Mouse (Mus musculus) lung, postnatal 4 days (tissue): ENCODE measurements around the gene Pla2g1b.
"Not testable (repeated sequence)": the region's sequence is repeated elsewhere in the genome, so short reads cannot be mapped to it uniquely, and the experiment has no call there.

Source experiments
- DNase-seq, 2 experiments: peaks; one replicate each; pipeline ENCODE4 v3.0.0; 2021

The Pla2g1b gene

DNA sequence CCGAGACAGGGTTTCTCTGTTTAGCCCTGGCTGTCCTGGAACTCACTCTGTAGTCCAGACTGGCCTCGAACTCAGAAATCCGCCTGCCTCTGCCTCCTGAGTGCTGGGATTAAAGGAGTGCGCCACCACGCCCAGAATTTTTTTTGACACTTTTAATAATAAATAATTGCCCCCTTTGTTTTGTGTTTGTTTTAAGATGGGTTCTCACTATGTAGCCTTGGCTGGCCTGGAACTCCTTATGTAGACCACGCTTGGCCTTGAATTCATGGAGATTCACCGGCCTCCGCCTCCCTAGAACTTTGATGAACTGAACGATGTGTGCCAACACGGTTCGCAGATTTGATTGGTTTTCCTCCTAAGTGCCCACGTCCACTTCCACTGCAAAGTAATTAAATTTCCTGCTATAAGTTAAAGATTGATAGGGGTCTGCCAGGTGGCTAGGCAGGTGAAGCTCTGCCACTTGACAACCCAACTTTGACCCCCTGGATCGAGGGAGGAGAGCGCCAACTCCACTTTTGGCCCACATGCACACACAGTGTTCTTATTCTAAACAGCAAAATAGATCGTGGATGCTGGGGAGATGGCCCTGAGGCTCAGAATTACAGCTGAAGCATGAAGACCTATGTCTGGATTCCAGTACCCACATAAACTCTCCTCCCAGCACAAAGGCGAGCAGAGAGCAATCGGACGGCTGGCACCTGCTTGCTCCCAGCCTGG is 19.6 kb downstream of the Pla2g1b start:
- DNase-seq = peak in 1 of 2 experiments; percentile 16

DNA sequence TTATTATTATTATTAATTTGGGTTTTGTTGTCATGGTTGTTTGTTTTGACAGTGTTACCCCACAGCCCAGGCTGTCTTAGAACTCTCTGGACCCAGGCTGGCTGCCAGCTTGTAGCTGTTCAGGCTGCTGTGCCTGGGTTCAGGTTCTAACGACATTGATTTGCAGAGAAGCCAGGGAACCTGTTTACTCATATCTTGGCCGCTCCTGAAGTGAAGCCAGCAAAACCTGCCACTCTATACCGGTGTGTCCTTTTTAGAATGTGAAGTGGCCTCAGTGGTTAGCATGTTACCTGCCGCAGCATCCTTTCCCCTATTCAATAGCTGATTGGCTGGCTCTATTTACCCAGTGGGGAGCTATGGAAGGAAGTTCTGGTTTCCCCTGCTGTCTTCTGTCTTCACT is 20.7 kb downstream of the Pla2g1b start:
- DNase-seq = peak in 1 of 2 experiments; percentile 17

DNA sequence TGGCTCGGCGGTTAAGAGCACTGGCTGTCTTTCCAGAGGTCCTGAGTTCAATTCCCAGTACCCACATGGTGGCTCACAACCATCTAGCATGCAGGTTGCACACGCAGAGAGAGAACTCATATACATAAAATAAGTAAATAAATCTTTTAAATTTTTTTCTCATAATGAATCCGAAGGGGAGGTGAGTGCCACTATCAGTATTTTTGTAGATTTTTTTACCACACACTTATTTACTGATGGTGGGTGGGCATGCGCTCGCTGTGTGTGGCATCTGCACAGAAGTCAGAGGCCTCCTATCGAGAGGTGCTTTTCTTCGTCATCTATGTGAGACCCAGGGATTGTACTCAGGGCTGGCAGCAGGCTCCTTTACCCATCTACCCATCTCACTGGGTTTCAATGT is 21.3 kb downstream of the Pla2g1b start:
- peak in 1 of 2 experiments; percentile 9 for DNase-seq

GRCm38 (mm10) chr5:115487942-115488580 is 22.0 kb downstream of the Pla2g1b start:
- DNase-seq = peak in 1 of 2 experiments; percentile 14

DNA sequence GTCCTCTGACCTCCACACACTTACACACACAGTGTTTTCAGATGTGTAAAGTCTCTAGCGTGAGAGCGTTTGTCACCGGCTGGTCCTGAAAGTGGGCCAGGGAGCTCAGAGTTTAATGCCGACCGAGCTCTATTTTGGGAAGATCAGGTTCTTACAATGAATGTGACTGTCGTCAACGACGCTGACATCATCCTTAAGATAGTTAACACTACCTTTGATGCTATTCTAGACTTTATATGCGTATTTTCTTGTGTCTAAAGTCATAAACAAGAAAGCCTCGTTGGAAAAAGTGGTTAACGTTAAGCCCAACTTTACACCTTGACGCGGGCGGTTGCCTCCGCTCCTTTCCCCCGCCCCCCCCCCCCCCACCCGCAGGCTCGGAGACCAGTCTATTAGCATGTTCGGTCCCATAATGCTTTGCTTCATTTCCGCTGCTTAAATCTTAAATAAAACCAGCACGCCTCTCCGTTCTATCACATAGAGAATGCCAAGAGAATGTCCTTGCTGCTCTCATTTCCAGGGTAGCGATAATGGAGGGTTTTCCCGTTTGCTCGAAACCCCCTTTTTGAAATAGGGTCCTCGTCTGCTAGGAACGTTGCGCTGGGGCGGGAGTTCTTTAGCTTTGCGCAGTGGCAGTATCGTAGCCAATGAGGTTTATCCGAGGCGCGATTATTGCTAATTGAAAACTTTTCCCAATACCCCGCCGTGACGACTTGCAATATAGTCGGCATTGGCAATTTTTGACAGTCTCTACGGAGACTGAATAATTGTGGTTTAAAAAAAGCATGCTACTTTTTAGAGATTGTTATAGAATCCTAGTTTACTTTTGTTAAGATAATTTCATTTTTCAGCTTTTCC is 23.0 kb downstream of the Pla2g1b start:
- peak; percentile 80 to 86 for DNase-seq

DNA sequence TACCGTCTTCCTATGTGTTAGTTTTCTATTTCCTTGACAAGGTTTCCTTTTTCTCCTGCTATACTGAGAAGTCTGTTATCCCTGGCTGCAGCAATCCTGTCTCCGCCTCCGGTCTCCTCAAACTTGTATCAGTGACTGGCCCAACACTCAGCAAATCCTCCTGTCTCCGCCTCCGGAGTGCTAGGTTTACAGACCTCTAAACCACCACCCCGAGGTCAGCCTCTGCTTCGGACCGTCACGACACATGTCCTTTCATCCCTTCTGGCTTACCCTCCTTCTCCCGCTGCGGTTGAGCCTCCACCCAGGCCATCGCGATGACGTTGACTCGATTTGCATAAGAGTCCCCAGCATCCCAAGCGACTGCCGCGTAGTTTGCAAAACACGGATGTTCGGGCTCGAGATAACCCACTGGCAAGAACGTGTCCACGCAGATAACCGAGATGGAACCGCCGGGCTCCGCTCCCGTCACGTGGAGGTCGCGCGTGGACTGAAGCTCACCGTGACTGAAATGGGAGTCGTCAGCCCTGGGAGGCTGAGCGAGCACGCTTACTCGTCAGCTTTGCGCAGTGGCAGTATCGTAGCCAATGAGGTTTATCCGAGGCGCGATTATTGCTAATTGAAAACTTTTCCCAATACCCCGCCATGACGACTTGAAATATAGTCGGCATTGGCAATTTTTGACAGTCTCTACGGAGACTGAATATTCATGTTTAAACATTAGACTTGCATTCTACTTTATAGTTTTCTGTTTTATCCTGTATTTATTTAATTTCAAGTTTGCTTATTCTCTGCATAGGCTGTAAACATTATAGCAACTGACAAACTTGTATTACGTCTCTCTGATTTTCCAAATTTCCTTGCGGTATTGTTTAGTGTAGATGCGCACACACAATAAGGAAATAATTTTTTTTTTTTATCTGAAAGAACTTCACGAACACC is 23.9 kb downstream of the Pla2g1b start:
- DNase-seq = peak; percentile 90 to 91

GRCm38 (mm10) chr5:115490638-115491000 is 24.6 kb downstream of the Pla2g1b start:
- DNase-seq = peak in 1 of 2 experiments; percentile 14

GRCm38 (mm10) chr5:115491076-115491475 is 25.0 kb downstream of the Pla2g1b start:
- DNase-seq = no peak

DNA sequence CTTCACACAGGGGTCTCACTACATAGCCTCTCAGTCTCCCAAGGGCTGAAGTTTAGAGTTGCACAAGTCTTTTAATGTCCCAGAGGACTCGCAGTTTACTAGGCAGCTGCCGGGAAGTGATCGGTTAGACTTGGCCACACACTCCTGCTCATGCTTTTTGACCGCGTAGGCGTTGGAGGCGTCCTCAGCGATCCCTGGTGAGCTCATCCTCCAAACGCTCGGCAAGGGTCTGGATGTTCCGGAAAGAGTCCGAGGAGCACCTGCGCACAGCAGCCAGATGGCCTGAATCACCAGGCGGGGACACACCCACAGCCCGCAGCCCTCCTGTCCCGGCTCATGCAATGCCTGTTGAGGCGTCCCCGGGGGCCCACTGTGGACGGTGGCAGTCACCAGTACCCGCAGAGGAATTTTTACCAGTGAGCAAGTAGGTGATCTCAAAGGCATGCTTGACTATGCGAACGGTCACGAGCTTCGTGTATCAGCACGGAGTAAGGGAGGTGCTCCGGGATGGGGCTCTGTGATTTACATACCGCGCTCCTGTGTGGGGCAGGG is 25.8 kb downstream of the Pla2g1b start:
- DNase-seq = peak; percentile 70 to 80

GRCm38 (mm10) chr5:115492711-115493335 is 26.8 kb downstream of the Pla2g1b start:
- DNase-seq = peak in 1 of 2 experiments; percentile 22

- DNase-seq = peak in 1 of 2 experiments; percentile 49
Observed at GRCm38 (mm10) chr5:115493441-115493840, 27.4 kb downstream of the Pla2g1b start.

GRCm38 (mm10) chr5:115495618-115496017 is 29.6 kb downstream of the Pla2g1b start:
- peak in 1 of 2 experiments; percentile 18 for DNase-seq

DNA sequence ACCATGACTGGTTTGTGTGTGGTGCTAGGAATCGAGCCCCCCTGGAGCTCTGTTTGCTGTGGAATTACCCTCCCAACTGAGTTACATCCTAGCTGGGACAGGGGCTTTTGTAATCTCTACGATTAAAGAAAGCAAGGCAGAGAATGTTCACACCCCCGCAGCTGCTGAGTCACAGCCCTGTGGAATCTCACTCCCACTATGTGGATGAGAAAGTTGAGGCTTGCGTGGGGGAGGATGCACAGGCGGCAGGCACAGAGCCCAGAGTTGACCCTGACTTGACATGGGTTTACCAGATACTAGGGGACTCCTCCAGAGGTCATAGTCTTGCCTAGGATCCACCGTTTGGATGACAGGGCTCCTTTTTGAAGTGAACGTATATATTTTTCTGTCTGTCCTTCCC is 31.0 kb downstream of the Pla2g1b start:
- DNase-seq = peak in 1 of 2 experiments; percentile 16

GRCm38 (mm10) chr5:115498307-115499240 is 32.5 kb downstream of the Pla2g1b start:
- DNase-seq = peak in 1 of 2 experiments; percentile 15

DNA sequence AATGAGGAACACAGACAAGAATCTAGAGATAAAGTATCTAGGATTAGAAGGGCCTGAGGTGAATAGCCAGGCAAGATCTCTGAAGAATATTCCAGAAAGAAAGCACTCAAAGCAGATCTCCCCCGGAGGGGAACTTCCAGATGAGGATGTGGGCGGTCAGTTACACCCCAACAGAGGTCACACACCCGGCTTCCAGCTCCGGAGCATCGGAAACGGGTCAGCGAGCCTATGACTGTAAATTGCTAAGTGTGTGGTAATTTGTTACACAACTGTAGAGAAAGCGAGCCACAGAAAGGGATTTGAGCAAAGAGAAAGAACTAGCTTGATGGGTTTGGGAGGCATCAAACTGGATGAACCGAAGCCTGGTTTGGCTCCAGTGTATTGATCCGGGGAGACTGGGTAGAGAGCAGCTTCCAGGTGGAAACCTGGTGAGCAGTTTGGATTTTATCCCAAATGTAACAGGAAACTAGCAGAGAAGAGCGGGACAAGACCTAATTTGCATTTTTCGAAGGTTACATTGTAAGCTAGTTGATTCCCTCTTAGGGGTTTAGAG is 34.4 kb downstream of the Pla2g1b start:
- peak; percentile 59 to 60 for DNase-seq

DNA sequence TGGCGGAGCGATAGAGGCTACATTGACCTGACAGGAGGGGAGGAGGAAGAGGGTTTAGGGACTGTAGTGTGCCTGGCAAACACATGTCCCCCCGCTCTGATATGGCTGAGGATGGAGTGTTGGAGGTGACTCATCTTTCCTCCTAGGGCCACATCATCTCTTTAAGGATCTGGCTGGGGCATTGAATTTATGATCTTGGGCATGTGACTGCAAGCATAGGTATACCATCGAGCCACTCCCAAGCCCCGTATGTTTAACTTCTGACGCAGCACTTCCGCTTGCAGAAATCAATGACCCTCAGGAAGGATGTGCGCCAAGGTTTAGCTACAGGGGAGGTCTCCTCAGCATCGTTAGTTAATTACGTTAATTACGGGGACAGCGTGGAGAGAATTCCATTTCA is 37.0 kb downstream of the Pla2g1b start:
- no peak for DNase-seq

DNA sequence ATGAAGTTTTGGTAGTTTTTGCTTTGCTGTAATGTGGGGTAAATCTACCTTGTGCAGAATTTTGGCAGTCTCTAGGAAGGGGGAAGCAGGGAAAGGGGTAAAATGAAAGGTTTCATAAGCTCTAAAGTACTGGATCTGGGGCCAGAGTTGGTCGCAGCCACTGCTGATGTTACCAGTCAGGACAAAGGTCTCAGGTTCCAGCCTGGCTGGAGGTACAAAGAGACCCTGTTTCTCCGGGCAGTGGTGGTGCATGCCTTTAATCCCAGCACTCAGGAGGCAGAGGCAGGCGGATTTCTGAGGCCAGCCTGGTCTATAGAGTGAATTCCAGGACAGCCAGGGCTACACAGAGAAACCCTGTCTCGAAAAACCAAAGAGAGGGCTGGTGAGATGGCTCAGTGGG is 39.6 kb downstream of the Pla2g1b start:
- DNase-seq = not testable (repeated sequence)

DNA sequence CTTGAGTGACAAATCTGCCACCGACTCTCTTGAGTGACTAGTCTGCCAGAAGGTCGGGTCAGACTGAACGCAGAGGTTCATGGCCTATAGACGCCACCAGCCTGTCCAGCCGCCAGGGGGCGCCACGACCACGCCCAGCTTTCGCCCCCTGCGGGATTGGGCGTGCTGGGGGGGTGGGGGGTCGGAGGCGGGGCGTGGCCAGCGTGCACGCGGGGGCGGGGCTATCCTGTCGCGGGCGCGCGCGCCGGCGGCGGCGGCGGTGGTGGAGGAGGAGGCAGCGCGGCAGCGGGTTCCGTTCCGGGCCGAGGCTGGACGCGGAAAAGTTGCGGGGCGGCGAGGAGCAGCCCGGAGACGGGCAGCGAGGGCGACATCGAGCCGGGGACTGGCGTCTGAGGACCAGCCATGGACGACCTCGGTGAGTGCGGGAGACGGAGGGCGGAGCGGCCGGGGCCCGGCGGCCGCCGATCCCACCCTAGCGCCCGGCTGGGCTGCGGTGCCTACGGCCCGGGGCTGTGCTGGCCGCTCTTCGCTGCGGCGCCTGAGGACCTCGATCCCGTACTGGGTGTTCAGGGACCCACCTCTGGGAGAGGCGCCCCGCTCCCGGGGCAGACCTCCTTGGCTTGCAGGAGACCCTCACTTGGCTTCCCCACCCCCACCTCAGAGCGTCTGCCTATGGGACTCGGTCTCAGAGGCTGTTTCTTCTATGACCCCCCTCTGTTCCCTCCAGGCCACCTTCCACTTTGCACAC is 40.6 kb downstream of the Pla2g1b start, which contains the start of gene Pxn:
Gene Pxn, plus strand, starts transcription at position 223 of the 748 bp plus-strand sequence.
- DNase-seq = peak; percentile 94 to 96
